Mouse (Mus musculus): Measurements from ENCODE around the gene Erbin. TPM values are rescaled to one million over a fixed set of nuclear protein-coding genes. Genes with fewer than 3 reads are reported as not detected.

Gene Erbin
- total RNA-seq, 2 experiments from 2014 or later, result 42.5 to 47.2 TPM

DNA sequence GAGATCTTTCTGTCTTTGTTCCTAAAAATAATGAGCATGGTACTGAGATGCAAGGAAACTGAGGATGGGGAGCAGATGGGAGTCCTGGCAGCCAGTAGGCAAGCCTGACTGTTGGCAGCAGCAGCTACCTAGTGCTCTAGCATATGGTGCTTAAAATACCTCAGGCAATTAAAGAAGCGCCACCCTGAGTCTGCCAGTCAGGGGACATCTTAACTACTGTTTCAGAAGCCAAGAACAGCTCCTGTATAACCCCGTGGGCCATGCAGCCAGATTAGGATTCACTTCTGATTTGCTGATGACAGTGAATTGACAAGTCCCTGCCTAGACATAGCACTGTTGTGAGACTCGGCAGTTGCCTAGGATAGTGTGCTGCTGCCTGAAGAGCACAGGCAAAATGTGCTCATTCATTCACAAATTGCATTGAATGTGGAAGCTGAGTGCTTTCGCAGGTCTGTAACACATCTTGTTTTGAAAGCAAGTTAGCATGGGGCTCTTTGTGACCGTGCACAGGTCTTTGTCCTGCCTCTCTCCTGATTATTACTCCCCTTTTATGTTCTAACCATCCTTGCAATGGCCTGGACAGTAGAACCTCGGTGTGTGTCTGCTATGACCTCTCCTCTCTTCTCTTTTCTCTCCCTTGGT is 114.0 kb downstream of the Erbin start:
- peak in 1 of 2 experiments; percentile 36 for DNase-seq

GRCm38 (mm10) chr13:103803721-103804120 is 116.6 kb downstream of the Erbin start:
- no peak for DNase-seq

DNA sequence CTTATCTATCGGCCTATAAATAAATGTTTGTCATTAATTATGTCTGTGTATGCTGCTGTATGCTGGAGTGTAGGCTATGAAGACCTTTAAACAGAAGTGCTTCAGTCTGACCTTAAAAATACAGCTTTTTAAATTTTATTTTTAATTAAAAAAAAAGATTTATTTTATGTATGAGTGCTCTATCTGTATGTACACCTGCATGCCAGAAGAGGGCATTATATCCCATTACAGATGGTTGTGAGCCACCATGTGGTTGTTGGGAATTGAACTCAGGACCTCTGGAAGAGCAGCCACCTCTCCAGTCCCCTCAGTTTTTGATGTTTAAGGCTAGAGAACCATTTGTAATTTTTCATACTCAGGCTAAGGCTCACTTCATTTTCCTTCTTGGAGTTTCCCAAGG is 119.3 kb downstream of the Erbin start:
- DNase-seq, result no peak

DNA sequence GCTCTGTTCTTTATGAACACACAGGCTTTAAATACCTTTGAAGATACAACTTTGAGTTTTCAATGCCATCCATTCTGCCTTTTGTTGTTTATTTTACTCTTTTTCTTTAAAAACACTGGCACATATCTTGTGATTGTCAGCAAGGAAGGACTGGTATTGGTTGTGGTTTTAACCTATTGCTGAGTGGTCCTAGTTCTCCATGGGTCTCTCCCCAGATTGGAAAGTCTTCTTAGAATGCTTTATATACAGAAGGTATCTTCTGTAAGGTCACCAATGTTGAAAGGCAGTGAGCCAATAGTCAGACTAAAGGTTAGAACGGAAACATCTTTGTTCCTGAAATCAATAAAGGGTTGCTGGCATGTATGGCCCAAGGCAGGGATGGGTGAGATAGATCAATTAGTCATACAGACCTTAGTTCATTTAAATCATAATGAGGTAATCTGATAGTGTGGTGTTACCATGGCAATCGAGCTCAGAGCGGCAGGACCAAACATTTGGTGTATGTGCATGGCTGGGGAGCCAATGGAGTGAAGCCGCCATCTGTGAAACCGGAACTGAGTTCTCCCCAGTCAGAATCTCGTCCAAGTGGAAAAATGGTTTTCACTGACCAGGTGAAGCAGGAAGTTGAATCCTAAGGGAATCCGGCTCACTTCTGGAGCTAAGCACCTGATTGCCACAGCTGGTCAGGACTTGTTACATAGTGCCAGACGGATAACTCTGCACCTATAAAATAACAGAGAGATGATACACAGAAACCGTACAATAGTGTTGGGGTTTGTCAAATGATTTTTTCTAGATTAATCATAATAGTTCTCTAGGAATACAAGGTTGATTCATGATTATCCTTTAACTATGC is 125.4 kb downstream of the Erbin start:
- DNase-seq, result no peak

- DNase-seq, result peak; percentile 9 to 62
These were observed 140.3 kb downstream of the Erbin start for GRCm38 (mm10) chr13:103779922-103780585.

DNA sequence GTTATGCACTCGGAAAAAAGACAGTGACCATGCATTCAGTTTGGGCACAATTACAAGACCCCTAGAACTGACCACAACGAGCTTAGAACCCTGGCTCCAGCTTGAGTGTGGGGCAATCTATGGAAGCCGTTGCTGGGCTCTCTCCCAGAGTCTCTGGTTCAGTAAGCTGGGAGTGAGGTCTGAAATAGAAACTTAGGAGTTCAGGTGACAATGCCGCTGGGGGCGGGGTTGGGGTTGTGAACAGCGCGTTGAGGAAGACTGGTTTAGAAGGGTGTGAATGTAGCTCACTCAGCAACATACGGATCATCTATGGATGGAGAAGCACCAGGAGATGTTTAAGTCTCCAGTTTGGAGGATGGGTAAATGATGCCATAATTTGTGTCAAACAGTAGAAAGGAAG is 143.2 kb downstream of the Erbin start:
- no peak for DNase-seq

GRCm38 (mm10) chr13:103774119-103774757 is 146.1 kb downstream of the Erbin start, which contains the start of gene Srek1:
TSS of gene Srek1 (minus strand) at chr13:103774608.
- DNase-seq, result peak; percentile 93 to 94

DNA sequence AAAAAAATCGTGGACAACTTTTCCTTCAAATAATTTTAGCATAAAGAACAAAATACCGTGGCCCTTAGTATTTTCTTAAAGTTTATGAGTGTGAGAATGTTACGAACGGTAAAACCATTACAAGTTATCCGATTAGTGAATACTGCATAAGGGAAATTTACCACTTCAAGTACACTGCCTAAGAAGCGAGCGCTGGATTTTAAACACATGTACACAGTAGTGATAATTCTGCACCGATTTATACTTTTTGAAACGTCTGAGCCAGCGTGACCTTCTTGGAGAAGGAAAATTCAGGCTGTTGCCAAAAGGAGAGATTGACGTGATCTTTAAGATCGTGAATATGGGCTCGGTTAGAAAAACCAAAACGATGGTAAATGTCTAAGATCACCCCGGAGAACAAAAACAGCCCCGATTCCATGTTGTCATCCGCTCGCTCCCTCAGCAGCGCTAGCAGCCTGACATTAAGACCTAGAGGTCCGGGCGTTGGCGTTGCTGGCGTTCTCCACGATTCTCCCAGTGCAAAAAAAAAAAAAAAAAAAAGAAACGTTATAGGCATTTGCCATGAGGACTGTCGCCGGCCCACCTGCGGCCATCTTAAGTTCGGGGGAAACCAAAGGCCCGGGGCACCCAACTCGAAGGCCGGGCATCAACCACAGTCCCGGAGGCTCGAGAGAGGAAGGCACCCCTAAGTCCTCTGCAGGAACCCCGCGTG is 146.8 kb downstream of the Erbin start:
- no peak for DNase-seq

- peak in 1 of 2 experiments; percentile 21 for DNase-seq
These were observed 147.4 kb downstream of the Erbin start for GRCm38 (mm10) chr13:103772917-103773316.

DNA sequence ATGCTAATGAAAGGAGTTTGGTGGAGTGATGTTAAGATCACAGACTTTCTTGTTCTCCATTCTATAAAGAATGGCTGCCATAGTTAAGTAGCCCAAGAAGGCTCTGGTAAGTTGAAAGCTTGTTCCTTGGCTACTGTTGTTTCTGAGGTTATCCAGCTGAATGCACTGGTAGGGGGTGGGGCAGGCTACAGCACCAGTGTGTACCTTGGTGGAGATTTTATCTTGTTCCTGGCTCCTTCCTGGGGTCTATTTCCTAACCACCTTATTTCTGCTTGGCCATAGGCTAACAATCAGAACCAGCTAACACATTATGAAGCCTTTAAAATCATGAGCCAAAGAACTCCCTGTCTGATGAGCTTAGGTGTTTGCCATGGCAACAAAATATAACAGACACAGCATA is 149.5 kb downstream of the Erbin start:
- DNase-seq, result no peak

Other genes with a start within 250 kb of the Erbin start
- gene Srek1, start 145.9 kb downstream of the Erbin start, total RNA-seq (2021), result 10 to 100 TPM; 16.0 to 18.8 TPM
- 10 to 100 TPM; 11.2 to 14.9 TPM for gene Nln, start 189.1 kb upstream of the Erbin start, total RNA-seq (2021)
- gene Sgtb, start 189.2 kb upstream of the Erbin start, total RNA-seq (2021), result under 1 TPM; 0.82 to 0.87 TPM